Mouse (Mus musculus) olfactory bulb, adult 2 months (tissue): ENCODE measurements around the gene Eef1a2.

Experiments
- CTCF ChIP-seq: fragments of 200-500 bp; IDR thresholded peaks from 2 replicates; pipeline ENCODE4 v1.5.1; 2012; ENCODE audit warnings: low read depth, mild to moderate bottlenecking, low read length, moderate library complexity; ENCODE audit not compliant: insufficient read depth
- POLR2A ChIP-seq: fragments of 200-500 bp; IDR thresholded peaks from 2 replicates; pipeline ENCODE4 v1.6.1; 2012; ENCODE audit warnings: mild to moderate bottlenecking, low read depth, low read length, moderate library complexity; ENCODE audit not compliant: insufficient read depth

DNA sequence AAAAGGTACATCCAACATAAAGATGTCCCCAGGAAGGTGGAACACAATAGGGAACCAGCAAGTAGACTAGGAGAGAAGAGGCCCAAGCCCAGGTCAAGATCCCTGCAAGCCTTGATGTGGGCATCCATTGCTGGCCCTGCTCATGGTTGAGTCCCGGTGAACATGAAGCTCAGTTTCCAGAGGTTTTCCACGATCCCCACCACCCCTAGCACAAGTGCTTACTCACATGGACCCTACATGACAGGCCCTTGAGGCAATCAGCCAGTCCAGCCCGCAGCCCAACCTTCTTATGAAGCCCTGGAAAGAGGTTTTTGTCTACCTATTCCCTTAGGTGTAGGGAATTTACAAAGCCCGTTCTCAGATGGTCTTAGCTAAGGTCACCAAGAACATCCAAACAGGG is 366 bp upstream of the Eef1a2 start:
- TF ChIP-seq CTCF, result no peak
- no peak for TF ChIP-seq POLR2A
